Mouse (Mus musculus): Measurements from ENCODE around the gene AU022252. TPM values are rescaled to one million over a fixed set of nuclear protein-coding genes. Genes with fewer than 3 reads are reported as not detected.

AU022252 gene
- polyA plus RNA-seq, 1 experiment from 2014 or later = 28.1 TPM

- Histone ChIP-seq H3K27ac (no peak overlapping the region), H3K27me3 (replicated peaks) (no peaks in the 10 kb centered on the region), H3K4me2 (no peak overlapping the region), H3K9me3 (no peaks in the 10 kb centered on the region), H3K36me3 (no peaks in the 10 kb centered on the region), H3K9ac (no peak overlapping the region), H3K4me1 (no peaks in the 10 kb centered on the region), H3K4me3 (replicated peaks) (no peak overlapping the region)
- 74% methylated on average over 9 of the region's 9 CpGs for WGBS
- no peak for ATAC-seq (ENCODE audit: insufficient read depth, low FRiP score, low read depth)
Observed at GRCm38 (mm10) chr4:119181456-119181855, 51.1 kb downstream of the AU022252 start.

- no peaks in the 10 kb centered on the region for H3K27me3 ChIP-seq (replicated peaks)
- no peaks in the 10 kb centered on the region for H3K36me3 ChIP-seq
- ATAC-seq (ENCODE audit: insufficient read depth, low FRiP score, low read depth) = no peak
- no peaks in the 10 kb centered on the region for H3K4me1 ChIP-seq
- H3K4me2 ChIP-seq = no peak overlapping the region
- H3K27ac ChIP-seq = no peak overlapping the region
- WGBS = 57% methylated on average over 4 of the region's 4 CpGs
- no peak overlapping the region for H3K9ac ChIP-seq
- no peak overlapping the region for H3K4me3 ChIP-seq (replicated peaks)
- no peaks in the 10 kb centered on the region for H3K9me3 ChIP-seq
Observed at GRCm38 (mm10) chr4:119180133-119180707, 52.3 kb downstream of the AU022252 start.

GRCm38 (mm10) chr4:119178331-119178730 is 54.2 kb downstream of the AU022252 start:
- WGBS = 66% methylated on average over 18 of the region's 18 CpGs

GRCm38 (mm10) chr4:119177702-119178101 is 54.8 kb downstream of the AU022252 start:
- no peak overlapping the region for H3K27ac ChIP-seq
- H3K4me1 ChIP-seq = peaks cover 5% of the 10 kb centered on the region
- WGBS = 72% methylated on average over 5 of the region's 5 CpGs

More at GRCm38 (mm10) chr4:119178331-119178730, 54.2 kb downstream of the AU022252 start:
- Histone ChIP-seq H3K4me3 (replicated peaks) (no peak overlapping the region), H3K9ac (no peak overlapping the region), H3K9me3 (no peaks in the 10 kb centered on the region), H3K36me3 (no peaks in the 10 kb centered on the region), H3K27me3 (replicated peaks) (no peaks in the 10 kb centered on the region), H3K4me2 (no peak overlapping the region), H3K4me1 (no peaks in the 10 kb centered on the region), H3K27ac (no peak overlapping the region)
- no peak for ATAC-seq (ENCODE audit: insufficient read depth, low FRiP score, low read depth)

GRCm38 (mm10) chr4:119173851-119174453 is 58.6 kb downstream of the AU022252 start, which contains the start of gene Zfp691:
Gene Zfp691, minus strand, starts transcription at chr4:119174195.
- H3K27me3 ChIP-seq (replicated peaks) = no peaks in the 10 kb centered on the region
- no peaks in the 10 kb centered on the region for H3K9me3 ChIP-seq
- H3K27ac ChIP-seq = no peak within 1 kb of the TSS
- H3K4me3 ChIP-seq (replicated peaks) = peak within 1 kb of the TSS; percentile 82
- 0 out of 2 replicates have a peak, but pooled peaks cover 9% of the 10 kb centered on the region for H3K36me3 ChIP-seq
- H3K4me1 ChIP-seq = peaks cover 8% of the 10 kb centered on the region
- peak; percentile 100 for ATAC-seq (ENCODE audit: insufficient read depth, low FRiP score, low read depth)
- peak within 1 kb of the TSS; percentile 76 for H3K9ac ChIP-seq
- WGBS = under 1% methylated on average over 39 of the region's 40 CpGs
- H3K4me2 ChIP-seq = peak within 1 kb of the TSS; percentile 62

More at GRCm38 (mm10) chr4:119177702-119178101, 54.8 kb downstream of the AU022252 start:
- Histone ChIP-seq H3K9me3 (no peaks in the 10 kb centered on the region), H3K4me3 (replicated peaks) (no peak overlapping the region), H3K9ac (no peak overlapping the region), H3K4me2 (no peak overlapping the region), H3K27me3 (replicated peaks) (no peaks in the 10 kb centered on the region), H3K36me3 (no peaks in the 10 kb centered on the region)
- ATAC-seq (ENCODE audit: insufficient read depth, low FRiP score, low read depth) = no peak

- WGBS = 32% methylated on average over 18 of the region's 18 CpGs
- Histone ChIP-seq H3K27ac (no peak overlapping the region), H3K9ac (peak overlapping the region; percentile 76; the same call in 1 of the 2 replicates), H3K4me1 (peaks cover 8% of the 10 kb centered on the region), H3K27me3 (replicated peaks) (no peaks in the 10 kb centered on the region), H3K4me3 (replicated peaks) (peak overlapping the region; percentile 82), H3K36me3 (0 out of 2 replicates have a peak, but pooled peaks cover 11% of the 10 kb centered on the region), H3K9me3 (no peaks in the 10 kb centered on the region), H3K4me2 (peak overlapping the region; percentile 62)
- ATAC-seq (ENCODE audit: insufficient read depth, low FRiP score, low read depth) = no peak
Observed at GRCm38 (mm10) chr4:119172919-119173650, 59.4 kb downstream of the AU022252 start.

GRCm38 (mm10) chr4:119167663-119168062 is 64.8 kb downstream of the AU022252 start:
- Histone ChIP-seq H3K9ac (no peak overlapping the region), H3K4me3 (replicated peaks) (no peak overlapping the region), H3K27me3 (replicated peaks) (no peaks in the 10 kb centered on the region), H3K9me3 (no peaks in the 10 kb centered on the region), H3K36me3 (0 out of 2 replicates have a peak, but pooled peaks cover 11% of the 10 kb centered on the region), H3K27ac (no peak overlapping the region), H3K4me1 (peaks cover 2% of the 10 kb centered on the region), H3K4me2 (no peak overlapping the region)
- 6% methylated on average over 4 of the region's 4 CpGs for WGBS
- ATAC-seq (ENCODE audit: insufficient read depth, low FRiP score, low read depth) = no peak

GRCm38 (mm10) chr4:119167068-119167467 is 65.4 kb downstream of the AU022252 start:
- no peak overlapping the region for H3K4me2 ChIP-seq
- 72% methylated on average over 4 of the region's 4 CpGs for WGBS
- H3K9ac ChIP-seq = no peak overlapping the region
- no peak overlapping the region for H3K4me3 ChIP-seq (replicated peaks)
- no peaks in the 10 kb centered on the region for H3K9me3 ChIP-seq
- H3K4me1 ChIP-seq = no peaks in the 10 kb centered on the region
- H3K27ac ChIP-seq = no peak overlapping the region
- 0 out of 2 replicates have a peak, but pooled peaks cover 11% of the 10 kb centered on the region for H3K36me3 ChIP-seq
- ATAC-seq (ENCODE audit: insufficient read depth, low FRiP score, low read depth) = no peak
- no peaks in the 10 kb centered on the region for H3K27me3 ChIP-seq (replicated peaks)

GRCm38 (mm10) chr4:119165916-119166315 is 66.6 kb downstream of the AU022252 start:
- WGBS = 67% methylated on average over 7 of the region's 7 CpGs
- 0 out of 2 replicates have a peak, but pooled peaks cover 11% of the 10 kb centered on the region for H3K36me3 ChIP-seq
- ATAC-seq (ENCODE audit: insufficient read depth, low FRiP score, low read depth) = no peak

GRCm38 (mm10) chr4:119162990-119163389 is 69.5 kb downstream of the AU022252 start:
- no peak overlapping the region for H3K4me3 ChIP-seq (replicated peaks)
- H3K4me1 ChIP-seq = no peaks in the 10 kb centered on the region
- no peaks in the 10 kb centered on the region for H3K36me3 ChIP-seq

More at GRCm38 (mm10) chr4:119165916-119166315, 66.6 kb downstream of the AU022252 start:
- no peak overlapping the region for H3K4me3 ChIP-seq (replicated peaks)
- H3K4me1 ChIP-seq = no peaks in the 10 kb centered on the region
- no peak overlapping the region for H3K27ac ChIP-seq
- no peaks in the 10 kb centered on the region for H3K9me3 ChIP-seq
- no peaks in the 10 kb centered on the region for H3K27me3 ChIP-seq (replicated peaks)
- no peak overlapping the region for H3K4me2 ChIP-seq
- H3K9ac ChIP-seq = no peak overlapping the region

GRCm38 (mm10) chr4:119161358-119161757 is 71.2 kb downstream of the AU022252 start:
- Histone ChIP-seq H3K9me3 (no peaks in the 10 kb centered on the region), H3K9ac (no peak overlapping the region), H3K4me2 (no peak overlapping the region), H3K27me3 (replicated peaks) (no peaks in the 10 kb centered on the region), H3K4me1 (no peaks in the 10 kb centered on the region), H3K4me3 (replicated peaks) (no peak overlapping the region), H3K36me3 (no peaks in the 10 kb centered on the region), H3K27ac (no peak overlapping the region)
- ATAC-seq (ENCODE audit: insufficient read depth, low FRiP score, low read depth) = no peak
- 74% methylated on average over 3 of the region's 3 CpGs for WGBS

More at GRCm38 (mm10) chr4:119162990-119163389, 69.5 kb downstream of the AU022252 start:
- Histone ChIP-seq H3K4me2 (no peak overlapping the region), H3K9ac (no peak overlapping the region), H3K27ac (no peak overlapping the region), H3K9me3 (no peaks in the 10 kb centered on the region), H3K27me3 (replicated peaks) (no peaks in the 10 kb centered on the region)
- WGBS = 66% methylated on average over 4 of the region's 4 CpGs
- ATAC-seq (ENCODE audit: insufficient read depth, low FRiP score, low read depth) = no peak

- no peak overlapping the region for H3K9ac ChIP-seq
- ATAC-seq (ENCODE audit: insufficient read depth, low FRiP score, low read depth) = no peak
Observed at GRCm38 (mm10) chr4:119157891-119158290, 74.6 kb downstream of the AU022252 start.

More at GRCm38 (mm10) chr4:119157891-119158290, 74.6 kb downstream of the AU022252 start:
- Histone ChIP-seq H3K4me1 (no peaks in the 10 kb centered on the region), H3K27me3 (replicated peaks) (no peaks in the 10 kb centered on the region), H3K9me3 (no peaks in the 10 kb centered on the region), H3K27ac (no peak overlapping the region), H3K4me3 (replicated peaks) (no peak overlapping the region), H3K4me2 (no peak overlapping the region), H3K36me3 (no peaks in the 10 kb centered on the region)
- 70% methylated on average over 5 of the region's 5 CpGs for WGBS

All from stomach, embryonic 15.5 days (tissue).